ENCODE assay signal across 9 mouse cellular contexts in the genomic region with DNA sequence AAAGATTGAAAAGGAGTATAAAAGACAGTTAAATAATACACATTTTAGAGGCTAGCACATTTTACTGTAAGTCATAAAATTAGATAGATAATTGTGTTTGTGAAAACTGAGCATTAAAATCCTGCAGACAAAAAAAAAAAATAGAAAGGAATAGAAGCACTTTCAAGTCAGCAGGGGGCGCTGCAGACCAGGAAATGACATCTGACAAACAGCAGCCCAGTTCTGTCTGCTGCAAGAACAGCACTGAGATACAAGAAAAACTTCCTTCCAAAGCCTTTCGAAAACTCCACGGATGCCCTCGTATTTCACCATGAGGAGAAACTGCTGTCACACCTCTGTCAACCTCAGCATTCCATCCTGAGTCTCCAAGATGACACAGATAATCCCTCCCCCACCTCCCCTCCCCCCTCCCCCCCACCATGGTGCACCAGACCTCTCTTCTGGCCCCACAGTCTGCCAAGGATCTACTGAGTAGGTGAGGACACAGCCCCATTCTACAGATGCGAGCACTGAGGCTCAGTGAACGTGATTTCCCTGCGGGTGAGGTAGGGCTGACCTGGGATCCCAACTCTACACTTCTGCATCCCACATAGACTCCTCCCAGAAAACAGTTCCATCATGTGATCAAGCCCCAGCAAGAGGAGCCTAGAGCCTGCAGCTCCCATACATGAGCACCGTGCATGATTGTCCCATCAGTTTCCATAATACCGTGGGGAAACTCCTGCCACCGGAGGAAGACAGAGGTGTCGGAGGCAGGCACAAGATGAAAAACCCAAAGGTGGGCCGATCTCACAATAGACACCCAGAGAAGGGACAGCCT. TPM values are rescaled to one million over a fixed set of nuclear protein-coding genes. Genes with fewer than 3 reads are reported as not detected.
DNase-seq lines count a peak whose midpoint lies in the region; ATAC-seq and TF ChIP-seq lines count a peak whose summit lies in the region.
"Had no signal": no experiment of that assay in that cellular context is flagged by ENCODE, and none has a peak within 500 bp of the region (broad histone marks: within the 10 kb centered on the region; RNA-seq: fewer than 3 reads in every experiment).

No protein-coding gene starts in this region.

- H3K27ac ChIP-seq in forebrain, embryonic 12.5 days: no peak overlapping the region
- H3K27ac ChIP-seq: limb, embryonic 15.5 days had no signal

- intact Hi-C loops in heart, postnatal 14 days (cut with DNase I): loop anchor here (1.0 to 5.0 kb wide), 5 partner anchors 126 to 429 kb away; no protein-coding TSS in a partner anchor

- no peak for TF ChIP-seq CTCF in G1E (IDR thresholded peaks at IDR 0.05; ENCODE audit: low read depth, low read length)
- TF ChIP-seq CTCF in brain, embryonic 14.5 days (IDR thresholded peaks at IDR 0.05; ENCODE audit: borderline replicate concordance, extremely low read depth, insufficient read depth, insufficient read length): peak; percentile 81

- H3K4me3 ChIP-seq in G1E (ENCODE audit: low read depth, low read length): no peak overlapping the region
- no peak overlapping the region for H3K4me3 ChIP-seq in forebrain, embryonic 12.5 days (replicated peaks)
- H3K4me3 ChIP-seq: limb, embryonic 15.5 days had no signal

- WGBS in forebrain, embryonic 12.5 days: 71% methylated on average over 12 of the region's 12 CpGs

- no peak overlapping the region for H3K4me2 ChIP-seq in forebrain, embryonic 12.5 days
- H3K4me2 ChIP-seq: limb, embryonic 15.5 days had no signal

- H3K4me1 ChIP-seq in G1E (ENCODE audit: insufficient read depth, low read depth, low read length): no peaks in the 10 kb centered on the region; the same call in 1 of the 2 replicates
- H3K4me1 ChIP-seq in forebrain, embryonic 12.5 days: no peaks in the 10 kb centered on the region
- H3K4me1 ChIP-seq: limb, embryonic 15.5 days had no signal

- TF ChIP-seq POLR2A in brain, embryonic 14.5 days (IDR thresholded peaks at IDR 0.05; ENCODE audit: borderline replicate concordance, extremely low read depth, insufficient read depth, insufficient read length, poor library complexity, severe bottlenecking): no peak

- H3K36me3 ChIP-seq in G1E (replicated peaks): no peaks in the 10 kb centered on the region
- 0 out of 2 replicates have a peak, but pooled peaks cover 4% of the 10 kb centered on the region for H3K36me3 ChIP-seq in forebrain, embryonic 12.5 days (replicated peaks)
- H3K36me3 ChIP-seq: limb, embryonic 15.5 days had no signal

- no peaks in the 10 kb centered on the region for H3K9me3 ChIP-seq in G1E (replicated peaks)
- H3K9me3 ChIP-seq in forebrain, embryonic 12.5 days: no peaks in the 10 kb centered on the region
- H3K9me3 ChIP-seq: limb, embryonic 15.5 days had no signal

- H3K9ac ChIP-seq in forebrain, embryonic 12.5 days: no peak overlapping the region
- H3K9ac ChIP-seq: limb, embryonic 15.5 days had no signal

- no peak for ATAC-seq in G1E (ENCODE audit: extremely low read depth, insufficient number of reproducible peaks, low FRiP score, poor library complexity, severe bottlenecking)
- peak; percentile 60; the same call in 1 of the 2 replicates for ATAC-seq in forebrain, embryonic 12.5 days (ENCODE audit: low FRiP score)

- DNase-seq in G1E (ENCODE audit: low spot score): peak; percentile 50
- DNase-seq in brain, embryonic 14.5 days (ENCODE audit: low read depth): peak; percentile 95
- DNase-seq in heart, postnatal 14 days: peak; percentile 88 to 92
- peak; percentile 67 for DNase-seq in layer of hippocampus, adult 9-11 months
- DNase-seq in lung, postnatal 25 days (ENCODE audit: low spot score): peak; percentile 82
- DNase-seq in right cerebral cortex, postnatal 14 days: peak; percentile 93
- peak; percentile 89 for DNase-seq in urinary bladder, postnatal 14 days (ENCODE audit: low spot score)

- peaks cover 17% of the 10 kb centered on the region for H3K27me3 ChIP-seq in G1E (ENCODE audit: insufficient read depth, low read length)
- H3K27me3 ChIP-seq in forebrain, embryonic 12.5 days: no peaks in the 10 kb centered on the region
- H3K27me3 ChIP-seq: limb, embryonic 15.5 days had no signal

RNA-seq across cellular contexts. Expression of a gene that starts 28.8 kb away (rescaled TPM):
- total RNA-seq in G1E (2014; fragmentation: Nextera tagmentation) (1.3 and 1.6 TPM in 2 replicates), G1E (2017) (3.2 and 3.8 TPM in 2 replicates)
- polyA plus RNA-seq in G1E (2012): 0.52 and 0.64 TPM in 2 replicates
- polyA plus RNA-seq in brain, embryonic 14.5 days (2012; rRNA removed): 7.3 and 7.8 TPM in 2 replicates
- 179 and 182 TPM in 2 replicates for polyA plus RNA-seq in forebrain, embryonic 12.5 days (2016; fragmentation: Nextera tagmentation; extraction: Ambion mirVana)
- total RNA-seq in heart, postnatal 14 days (2021): 1 to 10 TPM in 1 of 2 experiments, under 1 TPM in 1; 0.49 to 1.0 TPM

RNA-seq across cellular contexts. Expression of a gene that starts 49.1 kb away (rescaled TPM):
- total RNA-seq in G1E (2014; fragmentation: Nextera tagmentation) (35.3 and 35.7 TPM in 2 replicates), G1E (2017) (13.6 and 14.6 TPM in 2 replicates)
- 20.2 and 21.3 TPM in 2 replicates for polyA plus RNA-seq in G1E (2012)
- polyA plus RNA-seq in brain, embryonic 14.5 days (2012; rRNA removed): 59.2 and 77.7 TPM in 2 replicates
- 41.2 and 45.3 TPM in 2 replicates for polyA plus RNA-seq in forebrain, embryonic 12.5 days (2016; fragmentation: Nextera tagmentation; extraction: Ambion mirVana)
- total RNA-seq in heart, postnatal 14 days (2021): 100 to 1,000 TPM; 323 to 335 TPM

Comparison
In these comparisons a context has a peak if more than half of its experiments do, and no peak if none do; other contexts are left out.
1. RNA of a gene that starts 28.8 kb away (polyA plus RNA-seq): 179 to 182 TPM in forebrain, embryonic 12.5 days; 7.3 to 7.8 TPM in brain, embryonic 14.5 days and 0.52 to 0.64 TPM in G1E; every median in the first group is over 10 times any median in the second.
2. Peak in every context shown above with its lines, with median percentiles within 50 percentile points of each other: DNase-seq.